Mouse (Mus musculus): ENCODE data around the gene Abca9. TPM values are rescaled to one million over a fixed set of nuclear protein-coding genes. Genes with fewer than 3 reads are reported as not detected.

Gene Abca9
- polyA plus RNA-seq, 1 experiment: 0.14 TPM

DNA sequence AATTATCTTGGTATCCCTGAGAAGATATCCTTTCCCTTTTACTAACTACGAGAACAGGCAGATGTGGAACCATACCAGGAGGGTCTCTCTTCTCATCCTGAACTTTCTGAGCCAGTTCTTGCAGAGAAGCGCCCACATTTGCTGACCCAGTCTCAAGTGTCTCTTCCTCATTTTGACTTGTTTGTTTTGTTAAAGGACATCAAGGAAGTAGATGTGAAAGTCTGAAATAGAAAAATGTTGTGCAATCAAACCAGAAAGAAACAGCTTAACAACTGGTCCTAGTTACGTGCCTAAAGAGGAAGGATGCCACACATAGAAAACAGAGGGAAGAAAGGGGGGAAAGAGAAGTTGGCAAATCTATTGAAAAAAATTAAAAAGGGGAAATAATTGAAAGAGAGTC is 2.2 kb downstream of the Abca9 start:
- 7% methylated on average over 3 of the region's 3 CpGs for WGBS
- Histone ChIP-seq H3K36me3 (ENCODE audit: control insufficient read depth, insufficient read depth, low read length) (no peaks in the 10 kb centered on the region), H3K4me3 (ENCODE audit: low read depth, low read length) (no peak overlapping the region), H3K27me3 (ENCODE audit: control insufficient read depth, insufficient read depth, low read length) (no peaks in the 10 kb centered on the region), H3K4me1 (ENCODE audit: control insufficient read depth, insufficient read depth, insufficient read length, low read length) (0 out of 2 replicates have a peak, but pooled peaks cover 2% of the 10 kb centered on the region), H3K27ac (ENCODE audit: insufficient read depth, low read depth, low read length) (no peak overlapping the region)
- TF ChIP-seq POLR2A (IDR thresholded peaks at IDR 0.05; ENCODE audit: low read depth, low read length): no peak
- TF ChIP-seq CTCF (IDR thresholded peaks at IDR 0.05; ENCODE audit: extremely low read depth, insufficient read length, insufficient replicate concordance, low read depth, low read length): no peak

DNA sequence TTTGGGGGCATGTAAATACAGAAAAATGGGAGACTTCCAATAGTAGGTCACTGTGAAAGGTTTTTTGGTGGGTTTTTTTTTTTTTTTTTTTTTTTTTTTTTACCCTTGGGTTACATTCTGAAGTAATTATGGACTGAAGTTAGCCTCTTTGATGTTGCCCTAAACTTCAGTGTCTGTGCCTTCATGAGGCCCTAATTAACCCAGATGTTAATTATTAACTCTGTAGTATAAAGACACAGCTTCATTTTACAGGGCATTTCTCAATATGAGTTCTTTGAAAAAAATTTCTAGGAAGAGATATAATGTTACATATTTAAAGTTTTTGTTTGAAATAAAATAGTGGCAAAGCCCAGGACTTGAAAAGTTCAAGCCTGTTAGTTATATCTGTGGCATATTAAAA is 2.6 kb downstream of the Abca9 start:
- Histone ChIP-seq H3K27ac (ENCODE audit: insufficient read depth, low read depth, low read length) (no peak overlapping the region), H3K4me3 (ENCODE audit: low read depth, low read length) (no peak overlapping the region), H3K36me3 (ENCODE audit: control insufficient read depth, insufficient read depth, low read length) (no peaks in the 10 kb centered on the region), H3K4me1 (ENCODE audit: control insufficient read depth, insufficient read depth, insufficient read length, low read length) (0 out of 2 replicates have a peak, but pooled peaks cover 2% of the 10 kb centered on the region), H3K27me3 (ENCODE audit: control insufficient read depth, insufficient read depth, low read length) (no peaks in the 10 kb centered on the region)
- no peak for TF ChIP-seq CTCF (IDR thresholded peaks at IDR 0.05; ENCODE audit: extremely low read depth, insufficient read length, insufficient replicate concordance, low read depth, low read length)
- TF ChIP-seq POLR2A (IDR thresholded peaks at IDR 0.05; ENCODE audit: low read depth, low read length): no peak

DNA sequence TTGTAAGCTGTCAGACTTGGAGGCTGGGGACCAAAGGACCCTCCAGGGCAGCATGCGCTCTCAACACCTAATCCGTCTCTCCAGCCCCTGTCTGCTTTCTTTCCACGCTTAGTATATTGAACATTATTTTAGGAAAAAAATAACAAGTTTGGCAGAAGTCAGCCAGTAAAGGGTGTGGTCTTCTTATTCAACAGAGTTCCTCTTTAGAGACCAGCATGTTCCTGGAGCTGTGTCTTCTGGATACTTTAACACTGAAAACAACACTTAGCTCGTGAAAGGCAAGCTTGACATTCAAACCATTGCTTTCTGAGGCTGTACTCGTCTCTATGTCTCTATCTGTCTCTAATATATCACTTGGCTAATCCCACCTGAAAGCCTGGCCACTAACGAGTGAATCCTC is 10.9 kb downstream of the Abca9 start:
- Histone ChIP-seq H3K27me3 (ENCODE audit: control insufficient read depth, insufficient read depth, low read length) (no peaks in the 10 kb centered on the region), H3K27ac (ENCODE audit: insufficient read depth, low read depth, low read length) (no peak overlapping the region), H3K4me3 (ENCODE audit: low read depth, low read length) (no peak overlapping the region), H3K4me1 (ENCODE audit: control insufficient read depth, insufficient read depth, insufficient read length, low read length) (no peaks in the 10 kb centered on the region), H3K36me3 (ENCODE audit: control insufficient read depth, insufficient read depth, low read length) (no peaks in the 10 kb centered on the region)
- 73% methylated on average over 6 of the region's 6 CpGs for WGBS
- TF ChIP-seq POLR2A (IDR thresholded peaks at IDR 0.05; ENCODE audit: low read depth, low read length) (no peak), CTCF (IDR thresholded peaks at IDR 0.05; ENCODE audit: extremely low read depth, insufficient read length, insufficient replicate concordance, low read depth, low read length) (no peak)

DNA sequence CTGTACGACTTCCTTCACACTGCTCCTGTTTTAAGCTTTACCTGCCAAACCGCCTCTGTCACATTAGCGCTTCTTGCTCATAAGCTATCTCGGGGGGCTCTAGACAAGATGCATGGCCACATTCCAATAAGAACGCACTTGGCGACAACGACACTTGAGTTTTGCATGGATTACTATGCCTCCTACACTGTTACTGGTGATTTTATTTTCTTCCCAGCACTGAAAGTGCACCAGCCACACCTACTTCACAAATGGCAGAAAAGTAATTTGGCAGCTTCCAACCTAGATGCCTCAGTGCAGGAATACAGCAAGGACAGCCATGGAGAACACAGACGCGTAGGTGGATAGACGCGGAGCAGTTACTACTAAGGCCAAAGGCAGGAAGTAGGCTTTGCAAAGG is 12.0 kb downstream of the Abca9 start:
- Histone ChIP-seq H3K4me3 (ENCODE audit: low read depth, low read length) (no peak overlapping the region), H3K4me1 (ENCODE audit: control insufficient read depth, insufficient read depth, insufficient read length, low read length) (no peaks in the 10 kb centered on the region), H3K27ac (ENCODE audit: insufficient read depth, low read depth, low read length) (no peak overlapping the region), H3K36me3 (ENCODE audit: control insufficient read depth, insufficient read depth, low read length) (no peaks in the 10 kb centered on the region), H3K27me3 (ENCODE audit: control insufficient read depth, insufficient read depth, low read length) (no peaks in the 10 kb centered on the region)
- TF ChIP-seq CTCF (IDR thresholded peaks at IDR 0.05; ENCODE audit: extremely low read depth, insufficient read length, insufficient replicate concordance, low read depth, low read length) (no peak), POLR2A (IDR thresholded peaks at IDR 0.05; ENCODE audit: low read depth, low read length) (no peak)
- WGBS: 94% methylated on average over 11 of the region's 11 CpGs

DNA sequence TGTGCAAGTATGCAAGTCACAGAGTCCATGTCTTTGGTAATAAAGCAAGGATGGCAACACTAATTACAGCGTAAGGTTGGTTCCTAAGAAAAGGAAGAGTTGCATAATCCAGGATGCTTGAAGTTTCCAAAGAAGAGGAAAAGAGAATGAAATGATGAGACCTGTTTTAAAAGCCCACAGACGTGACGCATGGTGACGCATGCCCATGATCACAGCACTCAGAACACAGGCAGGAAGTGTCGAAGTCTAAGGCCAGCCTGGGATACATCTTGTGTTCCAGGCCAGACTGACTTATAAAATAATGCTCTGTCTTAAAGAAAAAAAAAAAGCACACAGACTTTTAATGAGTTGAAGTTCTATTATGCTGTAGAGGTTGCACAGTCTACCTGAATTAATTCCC is 20.4 kb downstream of the Abca9 start:
- TF ChIP-seq POLR2A (IDR thresholded peaks at IDR 0.05; ENCODE audit: low read depth, low read length) (no peak), CTCF (IDR thresholded peaks at IDR 0.05; ENCODE audit: extremely low read depth, insufficient read length, insufficient replicate concordance, low read depth, low read length) (no peak)
- no peak overlapping the region for H3K4me3 ChIP-seq (ENCODE audit: low read depth, low read length)
- 90% methylated on average over 5 of the region's 5 CpGs for WGBS

DNA sequence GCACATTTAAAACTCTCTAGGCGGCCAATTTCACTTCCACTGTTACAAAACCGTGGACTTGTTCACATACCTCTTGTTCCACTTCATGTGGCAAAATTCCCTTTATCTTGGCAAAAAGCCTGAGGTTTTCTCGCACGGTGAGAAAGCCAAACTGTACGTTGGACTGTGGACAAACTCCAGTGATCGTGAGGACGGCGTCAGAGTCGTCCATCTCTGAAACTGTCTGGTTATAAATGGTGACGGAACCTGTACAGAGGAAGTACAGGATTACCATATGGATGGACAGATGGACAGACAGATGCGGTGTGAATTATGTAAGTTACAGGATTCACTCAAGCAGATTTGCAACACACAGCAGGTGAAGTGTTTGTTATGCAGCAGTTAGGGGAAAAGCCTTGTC is 22.6 kb downstream of the Abca9 start:
- Histone ChIP-seq H3K4me1 (ENCODE audit: control insufficient read depth, insufficient read depth, insufficient read length, low read length) (no peaks in the 10 kb centered on the region), H3K27me3 (ENCODE audit: control insufficient read depth, insufficient read depth, low read length) (no peaks in the 10 kb centered on the region), H3K4me3 (ENCODE audit: low read depth, low read length) (no peak overlapping the region), H3K27ac (ENCODE audit: insufficient read depth, low read depth, low read length) (no peak overlapping the region), H3K36me3 (ENCODE audit: control insufficient read depth, insufficient read depth, low read length) (no peaks in the 10 kb centered on the region)
- TF ChIP-seq POLR2A (IDR thresholded peaks at IDR 0.05; ENCODE audit: low read depth, low read length) (no peak), CTCF (IDR thresholded peaks at IDR 0.05; ENCODE audit: extremely low read depth, insufficient read length, insufficient replicate concordance, low read depth, low read length) (no peak)
- WGBS: 50% methylated on average over 11 of the region's 11 CpGs

More for the DNA sequence above, 20.4 kb downstream of the Abca9 start:
- H3K27me3 ChIP-seq (ENCODE audit: control insufficient read depth, insufficient read depth, low read length): no peaks in the 10 kb centered on the region
- H3K36me3 ChIP-seq (ENCODE audit: control insufficient read depth, insufficient read depth, low read length): no peaks in the 10 kb centered on the region
- no peaks in the 10 kb centered on the region for H3K4me1 ChIP-seq (ENCODE audit: control insufficient read depth, insufficient read depth, insufficient read length, low read length)
- no peak overlapping the region for H3K27ac ChIP-seq (ENCODE audit: insufficient read depth, low read depth, low read length)

DNA sequence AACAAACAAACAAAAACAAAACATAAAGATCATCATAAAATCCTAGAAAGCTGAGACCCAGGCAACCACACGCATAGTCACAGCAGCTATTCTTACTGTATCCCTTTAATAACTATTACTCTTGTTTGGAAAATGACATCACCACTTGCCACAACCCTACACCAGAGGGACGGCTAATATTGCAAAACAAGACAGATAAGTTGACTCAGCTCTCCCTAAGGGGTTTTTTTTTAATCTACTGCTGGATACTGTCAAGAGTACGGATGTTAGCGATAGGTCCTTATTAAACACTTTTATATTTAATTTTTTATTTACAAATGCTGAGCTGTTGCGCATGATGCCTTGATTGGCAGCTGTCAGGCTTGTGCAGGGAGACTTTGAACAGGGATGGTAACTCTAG is 37.2 kb downstream of the Abca9 start:
- no peak for TF ChIP-seq POLR2A (IDR thresholded peaks at IDR 0.05; ENCODE audit: low read depth, low read length)
- TF ChIP-seq CTCF (IDR thresholded peaks at IDR 0.05; ENCODE audit: extremely low read depth, insufficient read length, insufficient replicate concordance, low read depth, low read length): no peak
- Histone ChIP-seq H3K36me3 (ENCODE audit: control insufficient read depth, insufficient read depth, low read length) (no peaks in the 10 kb centered on the region), H3K4me1 (ENCODE audit: control insufficient read depth, insufficient read depth, insufficient read length, low read length) (no peaks in the 10 kb centered on the region), H3K27ac (ENCODE audit: insufficient read depth, low read depth, low read length) (no peak overlapping the region), H3K4me3 (ENCODE audit: low read depth, low read length) (no peak overlapping the region), H3K27me3 (ENCODE audit: control insufficient read depth, insufficient read depth, low read length) (no peaks in the 10 kb centered on the region)
- WGBS: 62% methylated on average over 5 of the region's 5 CpGs

DNA sequence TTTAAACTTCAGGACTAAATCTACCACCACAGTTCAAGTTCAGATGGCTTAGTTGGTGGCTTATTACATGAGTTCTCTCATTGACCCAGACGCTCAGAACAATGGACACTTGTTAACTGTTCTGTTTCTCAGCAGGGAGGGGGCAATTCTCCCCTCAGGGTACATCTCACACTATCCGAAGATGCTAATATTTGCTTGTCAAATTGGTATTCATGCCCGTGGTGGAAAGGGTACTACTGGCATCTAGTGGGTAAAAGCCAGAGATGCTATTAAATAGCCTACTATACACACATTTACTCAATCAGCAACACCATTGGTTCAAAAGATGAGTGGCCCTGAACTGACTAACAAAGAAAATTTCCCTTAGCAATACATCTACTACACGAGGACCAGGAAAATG is 56.9 kb downstream of the Abca9 start:
- Histone ChIP-seq H3K4me3 (ENCODE audit: low read depth, low read length) (no peak overlapping the region), H3K36me3 (ENCODE audit: control insufficient read depth, insufficient read depth, low read length) (no peaks in the 10 kb centered on the region), H3K27ac (ENCODE audit: insufficient read depth, low read depth, low read length) (no peak overlapping the region), H3K27me3 (ENCODE audit: control insufficient read depth, insufficient read depth, low read length) (no peaks in the 10 kb centered on the region), H3K4me1 (ENCODE audit: control insufficient read depth, insufficient read depth, insufficient read length, low read length) (no peaks in the 10 kb centered on the region)
- TF ChIP-seq CTCF (IDR thresholded peaks at IDR 0.05; ENCODE audit: extremely low read depth, insufficient read length, insufficient replicate concordance, low read depth, low read length): no peak
- TF ChIP-seq POLR2A (IDR thresholded peaks at IDR 0.05; ENCODE audit: low read depth, low read length): no peak
- WGBS: 33% methylated on average over 4 of the region's 4 CpGs

All from small intestine, adult 2 months (tissue).